8 mouse cellular contexts compared by ENCODE assay signal in the genomic region with DNA sequence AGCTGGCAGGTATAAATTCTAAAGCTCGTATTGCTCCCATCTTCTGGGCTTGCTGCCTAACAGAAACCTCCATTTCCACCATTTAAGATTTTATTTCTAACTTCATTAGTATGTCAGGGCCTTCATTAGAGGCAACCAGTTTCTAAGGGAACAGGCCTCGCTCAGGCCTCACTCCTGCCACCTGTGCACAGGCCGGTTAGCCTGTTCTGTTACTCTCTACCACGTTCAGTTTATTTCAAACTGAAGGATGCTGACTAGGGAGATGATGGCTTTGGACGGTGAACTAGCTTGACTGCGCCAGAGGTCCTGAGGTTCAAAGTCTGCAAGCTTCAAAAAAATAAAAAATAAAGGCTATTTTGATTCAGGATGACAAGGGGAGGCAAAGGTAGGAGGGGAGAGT. TPM values are rescaled to one million over a fixed set of nuclear protein-coding genes. Genes with fewer than 3 reads are reported as not detected.
DNase-seq lines count a peak whose midpoint lies in the region; ATAC-seq lines count a peak whose summit lies in the region.

No protein-coding gene starts in this region.

- H3K36me3 ChIP-seq in forebrain, embryonic 12.5 days (replicated peaks) = peaks cover 30% of the 10 kb centered on the region

- H3K27me3 ChIP-seq in forebrain, embryonic 12.5 days = no peaks in the 10 kb centered on the region

- WGBS in forebrain, embryonic 12.5 days = 16% methylated on average over 6 of the region's 6 CpGs

- no peaks in the 10 kb centered on the region for H3K9me3 ChIP-seq in forebrain, embryonic 12.5 days

- peak overlapping the region; percentile 96 for H3K9ac ChIP-seq in forebrain, embryonic 12.5 days

- no peak for ATAC-seq in forebrain, embryonic 12.5 days (ENCODE audit: low FRiP score)

- peak overlapping the region; percentile 79 for H3K4me2 ChIP-seq in forebrain, embryonic 12.5 days

- H3K4me3 ChIP-seq in forebrain, embryonic 12.5 days (replicated peaks) = peak overlapping the region; percentile 75

- peak; percentile 71 for DNase-seq in kidney, adult 9 months
- DNase-seq in kidney, adult 11 months = no peak
- peak; percentile 62 for DNase-seq in MN1 (ENCODE audit: low spot score)
- peak; percentile 39 to 60 for DNase-seq in kidney, postnatal 25 days
- peak; percentile 27 for DNase-seq in neural tube, embryonic 10.5 days (ENCODE audit: extremely low spot score, low spot score)
- no peak for DNase-seq in right cerebral cortex, postnatal 14 days
- no peak for DNase-seq in left cerebral cortex, adult 11 months (ENCODE audit: low spot score)

- peak overlapping the region; percentile 99 for H3K27ac ChIP-seq in forebrain, embryonic 12.5 days

- H3K4me1 ChIP-seq in forebrain, embryonic 12.5 days = peaks cover 36% of the 10 kb centered on the region

RNA-seq across cellular contexts. Expression of gene Atp5g2, which starts 1.9 kb away (rescaled TPM):
- polyA plus RNA-seq in forebrain, embryonic 12.5 days (2016; fragmentation: Nextera tagmentation; extraction: Ambion mirVana) = 67.4 and 67.5 TPM in 2 replicates

RNA-seq across cellular contexts. Expression of gene Atf7, which starts 45.0 kb away (rescaled TPM):
- 21.6 and 22.7 TPM in 2 replicates for polyA plus RNA-seq in forebrain, embryonic 12.5 days (2016; fragmentation: Nextera tagmentation; extraction: Ambion mirVana)

RNA-seq across cellular contexts. Expression of gene Gm28047, which starts 45.4 kb away (rescaled TPM):
- 0.40 TPM in 1 of 2 replicates, not detected in the other for polyA plus RNA-seq in forebrain, embryonic 12.5 days (2016; fragmentation: Nextera tagmentation; extraction: Ambion mirVana)

RNA-seq across cellular contexts. Expression of gene Calcoco1, which starts 51.7 kb away (rescaled TPM):
- polyA plus RNA-seq in forebrain, embryonic 12.5 days (2016; fragmentation: Nextera tagmentation; extraction: Ambion mirVana) = 38.8 and 42.7 TPM in 2 replicates

Comparison
In these comparisons a context has a peak if more than half of its experiments do, and no peak if none do; other contexts are left out.
1. DNase-seq: peak in kidney, adult 9 months (single experiment), MN1 (single experiment), kidney, postnatal 25 days (2 of 2) and neural tube, embryonic 10.5 days (single experiment); none in kidney, adult 11 months (single experiment), right cerebral cortex, postnatal 14 days (single experiment) and left cerebral cortex, adult 11 months (single experiment).